Mouse (Mus musculus): Measurements from ENCODE around the gene Zmynd15. TPM values are rescaled to one million over a fixed set of nuclear protein-coding genes. Genes with fewer than 3 reads are reported as not detected.

Gene Zmynd15
- polyA plus RNA-seq, 1 experiment from 2014 or later = 0.86 TPM

GRCm38 (mm10) chr11:70441882-70442281 lies 17.4 kb upstream of the Zmynd15 start:
- ATAC-seq (ENCODE audit: low FRiP score, low TSS enrichment) = no peak
- H3K4me1 ChIP-seq (replicated peaks; ENCODE audit: control insufficient read depth, insufficient read depth) = no peaks in the 10 kb centered on the region
- no peaks in the 10 kb centered on the region for H3K9me3 ChIP-seq (ENCODE audit: control insufficient read depth, low read length)

GRCm38 (mm10) chr11:70443964-70444363 lies 15.3 kb upstream of the Zmynd15 start:
- WGBS = 71% methylated on average over 3 of the region's 3 CpGs
- no peaks in the 10 kb centered on the region for H3K9me3 ChIP-seq (ENCODE audit: control insufficient read depth, low read length)
- TF ChIP-seq EP300 (optimal IDR thresholded peaks at IDR 0.05) (no peak), CTCF (IDR thresholded peaks at IDR 0.05; ENCODE audit: low read depth) (no peak)
- H3K4me2 ChIP-seq (replicated peaks; ENCODE audit: low read depth) = no peak overlapping the region
- H3K4me1 ChIP-seq (replicated peaks; ENCODE audit: control insufficient read depth, insufficient read depth) = no peaks in the 10 kb centered on the region
- no peaks in the 10 kb centered on the region for H3K27me3 ChIP-seq (ENCODE audit: control insufficient read depth, insufficient read depth, low read length)
- H3K4me3 ChIP-seq (ENCODE audit: low read depth, low read length) = no peak overlapping the region
- ATAC-seq (ENCODE audit: low FRiP score, low TSS enrichment) (no peak), DNase-seq (ENCODE audit: low spot score) (no peak)
- H3K9ac ChIP-seq (ENCODE audit: low read length) = no peak overlapping the region
- no peak overlapping the region for H3K27ac ChIP-seq (replicated peaks)
- 0 out of 2 replicates have a peak, but pooled peaks cover 3% of the 10 kb centered on the region for H3K36me3 ChIP-seq (ENCODE audit: control insufficient read depth, insufficient read depth, low read length)

More at GRCm38 (mm10) chr11:70441882-70442281, 17.4 kb upstream of the Zmynd15 start:
- H3K9ac ChIP-seq (ENCODE audit: low read length) = no peak overlapping the region
- H3K27me3 ChIP-seq (ENCODE audit: control insufficient read depth, insufficient read depth, low read length) = no peaks in the 10 kb centered on the region
- H3K36me3 ChIP-seq (ENCODE audit: control insufficient read depth, insufficient read depth, low read length) = 0 out of 2 replicates have a peak, but pooled peaks cover 3% of the 10 kb centered on the region
- TF ChIP-seq EP300 (optimal IDR thresholded peaks at IDR 0.05) = no peak
- TF ChIP-seq CTCF (IDR thresholded peaks at IDR 0.05; ENCODE audit: low read depth) = no peak
- H3K4me2 ChIP-seq (replicated peaks; ENCODE audit: low read depth) = no peak overlapping the region
- 89% methylated on average over 7 of the region's 7 CpGs for WGBS
- H3K4me3 ChIP-seq (ENCODE audit: low read depth, low read length) = no peak overlapping the region
- no peak overlapping the region for H3K27ac ChIP-seq (replicated peaks)
- DNase-seq (ENCODE audit: low spot score) = no peak

GRCm38 (mm10) chr11:70444667-70445066 lies 14.6 kb upstream of the Zmynd15 start:
- 46% methylated on average over 6 of the region's 6 CpGs for WGBS
- no peak overlapping the region for H3K4me3 ChIP-seq (ENCODE audit: low read depth, low read length)
- DNase-seq (ENCODE audit: low spot score) = no peak
- no peak for TF ChIP-seq EP300 (optimal IDR thresholded peaks at IDR 0.05)
- no peak for TF ChIP-seq CTCF (IDR thresholded peaks at IDR 0.05; ENCODE audit: low read depth)
- H3K36me3 ChIP-seq (ENCODE audit: control insufficient read depth, insufficient read depth, low read length) = no peaks in the 10 kb centered on the region
- H3K4me2 ChIP-seq (replicated peaks; ENCODE audit: low read depth) = no peak overlapping the region
- no peak overlapping the region for H3K27ac ChIP-seq (replicated peaks)
- no peaks in the 10 kb centered on the region for H3K4me1 ChIP-seq (replicated peaks; ENCODE audit: control insufficient read depth, insufficient read depth)
- 0 out of 2 replicates have a peak, but pooled peaks have one; percentile 13 for ATAC-seq (ENCODE audit: low FRiP score, low TSS enrichment)
- H3K9me3 ChIP-seq (ENCODE audit: control insufficient read depth, low read length) = no peaks in the 10 kb centered on the region
- H3K27me3 ChIP-seq (ENCODE audit: control insufficient read depth, insufficient read depth, low read length) = no peaks in the 10 kb centered on the region
- H3K9ac ChIP-seq (ENCODE audit: low read length) = no peak overlapping the region

- Histone ChIP-seq H3K4me1 (replicated peaks; ENCODE audit: control insufficient read depth, insufficient read depth) (no peaks in the 10 kb centered on the region), H3K36me3 (ENCODE audit: control insufficient read depth, insufficient read depth, low read length) (no peaks in the 10 kb centered on the region), H3K27ac (replicated peaks) (no peak overlapping the region), H3K4me3 (ENCODE audit: low read depth, low read length) (no peak overlapping the region), H3K9ac (ENCODE audit: low read length) (no peak overlapping the region), H3K27me3 (ENCODE audit: control insufficient read depth, insufficient read depth, low read length) (no peaks in the 10 kb centered on the region), H3K9me3 (ENCODE audit: control insufficient read depth, low read length) (no peaks in the 10 kb centered on the region), H3K4me2 (replicated peaks; ENCODE audit: low read depth) (no peak overlapping the region)
- WGBS = 47% methylated on average over 3 of the region's 3 CpGs
- ATAC-seq (ENCODE audit: low FRiP score, low TSS enrichment) = no peak
- no peak for DNase-seq (ENCODE audit: low spot score)
- TF ChIP-seq EP300 (optimal IDR thresholded peaks at IDR 0.05) (no peak), CTCF (IDR thresholded peaks at IDR 0.05; ENCODE audit: low read depth) (peak; percentile 36)
Measured at GRCm38 (mm10) chr11:70446756-70447155, 12.5 kb upstream of the Zmynd15 start.

GRCm38 (mm10) chr11:70447373-70447772 lies 11.9 kb upstream of the Zmynd15 start:
- no peaks in the 10 kb centered on the region for H3K9me3 ChIP-seq (ENCODE audit: control insufficient read depth, low read length)
- H3K4me2 ChIP-seq (replicated peaks; ENCODE audit: low read depth) = no peak overlapping the region
- TF ChIP-seq EP300 (optimal IDR thresholded peaks at IDR 0.05) (no peak), CTCF (IDR thresholded peaks at IDR 0.05; ENCODE audit: low read depth) (no peak)
- no peaks in the 10 kb centered on the region for H3K36me3 ChIP-seq (ENCODE audit: control insufficient read depth, insufficient read depth, low read length)
- WGBS = 72% methylated on average over 1 of the region's 1 CpGs
- H3K9ac ChIP-seq (ENCODE audit: low read length) = no peak overlapping the region
- H3K27ac ChIP-seq (replicated peaks) = no peak overlapping the region
- DNase-seq (ENCODE audit: low spot score) (no peak), ATAC-seq (ENCODE audit: low FRiP score, low TSS enrichment) (no peak)
- H3K4me1 ChIP-seq (replicated peaks; ENCODE audit: control insufficient read depth, insufficient read depth) = no peaks in the 10 kb centered on the region
- no peaks in the 10 kb centered on the region for H3K27me3 ChIP-seq (ENCODE audit: control insufficient read depth, insufficient read depth, low read length)
- no peak overlapping the region for H3K4me3 ChIP-seq (ENCODE audit: low read depth, low read length)

- no peak overlapping the region for H3K9ac ChIP-seq (ENCODE audit: low read length)
- no peaks in the 10 kb centered on the region for H3K4me1 ChIP-seq (replicated peaks; ENCODE audit: control insufficient read depth, insufficient read depth)
- no peaks in the 10 kb centered on the region for H3K9me3 ChIP-seq (ENCODE audit: control insufficient read depth, low read length)
- H3K36me3 ChIP-seq (ENCODE audit: control insufficient read depth, insufficient read depth, low read length) = peaks cover 8% of the 10 kb centered on the region
- no peak overlapping the region for H3K4me3 ChIP-seq (ENCODE audit: low read depth, low read length)
- 82% methylated on average over 2 of the region's 2 CpGs for WGBS
- DNase-seq (ENCODE audit: low spot score) = no peak
- no peak for ATAC-seq (ENCODE audit: low FRiP score, low TSS enrichment)
- no peaks in the 10 kb centered on the region for H3K27me3 ChIP-seq (ENCODE audit: control insufficient read depth, insufficient read depth, low read length)
- TF ChIP-seq EP300 (optimal IDR thresholded peaks at IDR 0.05) = no peak
- no peak for TF ChIP-seq CTCF (IDR thresholded peaks at IDR 0.05; ENCODE audit: low read depth)
- H3K4me2 ChIP-seq (replicated peaks; ENCODE audit: low read depth) = peak overlapping the region; percentile 50; the same call in 1 of the 2 replicates
- no peak overlapping the region for H3K27ac ChIP-seq (replicated peaks)
Measured at GRCm38 (mm10) chr11:70450926-70451325, 8.3 kb upstream of the Zmynd15 start.

Data from stomach, postnatal 0 days (tissue).